Mouse (Mus musculus): ENCODE measurements around the gene Adcy10. TPM values are rescaled to one million over a fixed set of nuclear protein-coding genes. Genes with fewer than 3 reads are reported as not detected.

Gene Adcy10
- total RNA-seq, 1 experiment = 0.22 TPM

- Histone ChIP-seq H3K9ac (ENCODE audit: insufficient read depth, low read depth, low read length, poor library complexity, severe bottlenecking) (no peak overlapping the region), H3K4me3 (ENCODE audit: insufficient read depth in 1 of 2, low read depth in 1 of 2, low read length in 2 of 2, poor library complexity in 1 of 2, severe bottlenecking in 1 of 2) (no peak overlapping the region), H3K36me3 (ENCODE audit: control insufficient read depth, insufficient read depth, low read length, poor library complexity, severe bottlenecking) (no peaks in the 10 kb centered on the region), H3K9me3 (ENCODE audit: control insufficient read depth, insufficient read depth, low read depth, low read length) (no peaks in the 10 kb centered on the region), H3K27ac (ENCODE audit: insufficient read depth, low read depth, low read length, poor library complexity, severe bottlenecking) (no peak overlapping the region), H3K4me1 (ENCODE audit: control insufficient read depth in 2 of 2, insufficient read depth in 2 of 2, low read length in 2 of 2, poor library complexity in 1 of 2) (0 out of 4 replicates have a peak, but pooled peaks cover 0 to 1% of the 10 kb centered on the region in 2 experiments)
- DNase-seq (ENCODE audit: low read depth, low spot score) = no peak
- in situ Hi-C loops (cut with MboI; ENCODE audit: low sequenced_read_pairs in 2 of 2, unreplicated experiment in 2 of 2) = no loop called here
- TF ChIP-seq ZC3H11A (IDR thresholded peaks at IDR 0.05; ENCODE audit: borderline replicate concordance, low read depth, low read length) (no peak), MAFK (IDR thresholded peaks at IDR 0.05; ENCODE audit: insufficient read depth, low read depth, low read length) (no peak), ZNF384 (IDR thresholded peaks at IDR 0.05; ENCODE audit: low read depth, low read length) (no peak), HCFC1 (IDR thresholded peaks at IDR 0.05; ENCODE audit: borderline replicate concordance, insufficient read depth, low read length) (no peak), CHD2 (IDR thresholded peaks at IDR 0.05; ENCODE audit: low read depth, low read length) (no peak)
Measured at GRCm38 (mm10) chr1:165559073-165559472, 74.1 kb downstream of the Adcy10 start.

GRCm38 (mm10) chr1:165565283-165565682 lies 80.3 kb downstream of the Adcy10 start:
- H3K4me3 ChIP-seq (ENCODE audit: insufficient read depth in 1 of 2, low read depth in 1 of 2, low read length in 2 of 2, poor library complexity in 1 of 2, severe bottlenecking in 1 of 2) = no peak overlapping the region
- H3K27ac ChIP-seq (ENCODE audit: insufficient read depth, low read depth, low read length, poor library complexity, severe bottlenecking) = no peak overlapping the region
- TF ChIP-seq MAFK (IDR thresholded peaks at IDR 0.05; ENCODE audit: insufficient read depth, low read depth, low read length) (no peak), CHD2 (IDR thresholded peaks at IDR 0.05; ENCODE audit: low read depth, low read length) (no peak), HCFC1 (IDR thresholded peaks at IDR 0.05; ENCODE audit: borderline replicate concordance, insufficient read depth, low read length) (no peak), ZNF384 (IDR thresholded peaks at IDR 0.05; ENCODE audit: low read depth, low read length) (no peak), ZC3H11A (IDR thresholded peaks at IDR 0.05; ENCODE audit: borderline replicate concordance, low read depth, low read length) (no peak)
- no peaks in the 10 kb centered on the region for H3K36me3 ChIP-seq (ENCODE audit: control insufficient read depth, insufficient read depth, low read length, poor library complexity, severe bottlenecking)
- H3K9ac ChIP-seq (ENCODE audit: insufficient read depth, low read depth, low read length, poor library complexity, severe bottlenecking) = no peak overlapping the region
- in situ Hi-C loops (cut with MboI; ENCODE audit: low sequenced_read_pairs in 2 of 2, unreplicated experiment in 2 of 2) = no loop called here
- H3K9me3 ChIP-seq (ENCODE audit: control insufficient read depth, insufficient read depth, low read depth, low read length) = no peaks in the 10 kb centered on the region
- 0 out of 4 replicates have a peak, but pooled peaks cover 0 to 1% of the 10 kb centered on the region in 2 experiments for H3K4me1 ChIP-seq (ENCODE audit: control insufficient read depth in 2 of 2, insufficient read depth in 2 of 2, low read length in 2 of 2, poor library complexity in 1 of 2)
- DNase-seq (ENCODE audit: low read depth, low spot score) = no peak

DNA sequence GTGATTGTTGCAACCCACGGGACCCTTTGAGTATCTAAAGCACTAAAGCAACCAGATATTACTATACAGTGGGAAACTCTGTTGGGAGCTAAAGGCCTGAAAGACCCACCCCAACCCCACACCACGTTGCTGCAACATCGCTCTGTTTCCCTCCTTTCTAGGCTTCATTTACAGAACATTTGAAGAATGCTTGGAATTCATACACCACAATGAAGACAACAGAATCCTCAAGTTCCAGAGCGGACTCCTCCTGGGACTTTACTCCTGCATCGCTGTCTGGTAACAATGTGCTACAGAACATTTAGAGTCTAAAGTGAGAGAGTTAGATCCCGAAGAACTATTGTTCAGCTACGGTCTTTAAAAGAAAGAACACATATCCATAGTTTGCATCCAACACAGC lies 82.5 kb downstream of the Adcy10 start:
- H3K4me3 ChIP-seq (ENCODE audit: insufficient read depth in 1 of 2, low read depth in 1 of 2, low read length in 2 of 2, poor library complexity in 1 of 2, severe bottlenecking in 1 of 2) = no peak overlapping the region
- H3K9ac ChIP-seq (ENCODE audit: insufficient read depth, low read depth, low read length, poor library complexity, severe bottlenecking) = no peak overlapping the region
- no peak for DNase-seq (ENCODE audit: low read depth, low spot score)
- H3K27ac ChIP-seq (ENCODE audit: insufficient read depth, low read depth, low read length, poor library complexity, severe bottlenecking) = no peak overlapping the region
- in situ Hi-C loops (cut with MboI; ENCODE audit: low sequenced_read_pairs in 2 of 2, unreplicated experiment in 2 of 2) = no loop called here
- no peaks in the 10 kb centered on the region for H3K9me3 ChIP-seq (ENCODE audit: control insufficient read depth, insufficient read depth, low read depth, low read length)
- H3K4me1 ChIP-seq (ENCODE audit: control insufficient read depth in 2 of 2, insufficient read depth in 2 of 2, low read length in 2 of 2, poor library complexity in 1 of 2) = 0 out of 4 replicates have a peak, but pooled peaks cover 0 to 1% of the 10 kb centered on the region in 2 experiments
- TF ChIP-seq ZNF384 (IDR thresholded peaks at IDR 0.05; ENCODE audit: low read depth, low read length) (no peak), ZC3H11A (IDR thresholded peaks at IDR 0.05; ENCODE audit: borderline replicate concordance, low read depth, low read length) (no peak), MAFK (IDR thresholded peaks at IDR 0.05; ENCODE audit: insufficient read depth, low read depth, low read length) (no peak), HCFC1 (IDR thresholded peaks at IDR 0.05; ENCODE audit: borderline replicate concordance, insufficient read depth, low read length) (no peak), CHD2 (IDR thresholded peaks at IDR 0.05; ENCODE audit: low read depth, low read length) (no peak)
- H3K36me3 ChIP-seq (ENCODE audit: control insufficient read depth, insufficient read depth, low read length, poor library complexity, severe bottlenecking) = no peaks in the 10 kb centered on the region

DNA sequence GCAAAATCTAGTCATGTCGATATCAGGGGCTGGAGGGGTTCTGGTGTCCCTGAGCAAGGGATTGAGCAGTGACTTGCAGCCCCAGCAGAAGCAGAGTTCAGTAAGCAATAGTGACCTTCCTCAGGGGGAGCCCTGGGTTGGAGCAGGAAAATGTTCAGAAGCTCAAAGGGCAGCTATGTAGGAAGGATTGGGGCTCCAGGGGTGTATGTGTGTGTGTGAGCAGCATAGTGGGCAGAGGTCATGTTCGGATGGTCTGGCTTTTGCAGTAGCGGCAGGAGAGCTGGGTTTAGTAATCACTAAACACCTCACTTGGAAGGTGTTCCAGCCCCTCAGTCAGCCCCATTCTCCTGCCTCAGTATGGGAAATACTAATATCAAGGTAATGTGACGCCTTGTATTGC lies 91.0 kb downstream of the Adcy10 start:
- H3K4me3 ChIP-seq (ENCODE audit: insufficient read depth in 1 of 2, low read depth in 1 of 2, low read length in 2 of 2, poor library complexity in 1 of 2, severe bottlenecking in 1 of 2) = no peak overlapping the region
- no peaks in the 10 kb centered on the region for H3K9me3 ChIP-seq (ENCODE audit: control insufficient read depth, insufficient read depth, low read depth, low read length)
- in situ Hi-C loops (cut with MboI; ENCODE audit: low sequenced_read_pairs in 2 of 2, unreplicated experiment in 2 of 2) = no loop called here
- H3K36me3 ChIP-seq (ENCODE audit: control insufficient read depth, insufficient read depth, low read length, poor library complexity, severe bottlenecking) = no peaks in the 10 kb centered on the region
- no peak for TF ChIP-seq HCFC1 (IDR thresholded peaks at IDR 0.05; ENCODE audit: borderline replicate concordance, insufficient read depth, low read length)
- TF ChIP-seq MAFK (IDR thresholded peaks at IDR 0.05; ENCODE audit: insufficient read depth, low read depth, low read length) = no peak
- TF ChIP-seq ZNF384 (IDR thresholded peaks at IDR 0.05; ENCODE audit: low read depth, low read length) = no peak
- TF ChIP-seq CHD2 (IDR thresholded peaks at IDR 0.05; ENCODE audit: low read depth, low read length) = no peak
- TF ChIP-seq ZC3H11A (IDR thresholded peaks at IDR 0.05; ENCODE audit: borderline replicate concordance, low read depth, low read length) = no peak
- H3K9ac ChIP-seq (ENCODE audit: insufficient read depth, low read depth, low read length, poor library complexity, severe bottlenecking) = no peak overlapping the region
- 0 out of 4 replicates have a peak, but pooled peaks cover 0 to 2% of the 10 kb centered on the region in 2 experiments for H3K4me1 ChIP-seq (ENCODE audit: control insufficient read depth in 2 of 2, insufficient read depth in 2 of 2, low read length in 2 of 2, poor library complexity in 1 of 2)
- no peak overlapping the region for H3K27ac ChIP-seq (ENCODE audit: insufficient read depth, low read depth, low read length, poor library complexity, severe bottlenecking)
- DNase-seq (ENCODE audit: low read depth, low spot score) = no peak
